Mouse (Mus musculus): Measurements from ENCODE around the gene Rrp7a. TPM values are rescaled to one million over a fixed set of nuclear protein-coding genes. Genes with fewer than 3 reads are reported as not detected.

Gene Rrp7a
- polyA plus RNA-seq, 1 experiment from 2014 or later = 76.2 TPM

Other genes with a start within 250 kb of the Rrp7a start
- 10.5 and 11.1 TPM in 2 replicates for gene Tcf20, start 134.9 kb downstream of the Rrp7a start, polyA plus RNA-seq (2015; fragmentation: Nextera tagmentation; extraction: Ambion mirVana)
- gene Nfam1, start 89.5 kb downstream of the Rrp7a start, polyA plus RNA-seq (2015; fragmentation: Nextera tagmentation; extraction: Ambion mirVana) = 5.2 and 6.1 TPM in 2 replicates
- gene Serhl, start 33.3 kb downstream of the Rrp7a start, polyA plus RNA-seq (2015; fragmentation: Nextera tagmentation; extraction: Ambion mirVana) = 64.6 and 68.1 TPM in 2 replicates
- gene Poldip3, start 26.6 kb upstream of the Rrp7a start, polyA plus RNA-seq (2015; fragmentation: Nextera tagmentation; extraction: Ambion mirVana) = 142 and 147 TPM in 2 replicates
- 163 and 185 TPM in 2 replicates for gene Cyb5r3, start 49.8 kb upstream of the Rrp7a start, polyA plus RNA-seq (2015; fragmentation: Nextera tagmentation; extraction: Ambion mirVana)
- 4.3 and 4.7 TPM in 2 replicates for gene A4galt, start 129.0 kb upstream of the Rrp7a start, polyA plus RNA-seq (2015; fragmentation: Nextera tagmentation; extraction: Ambion mirVana)
- 51.1 and 54.1 TPM in 2 replicates for gene Arfgap3, start 227.4 kb upstream of the Rrp7a start, polyA plus RNA-seq (2015; fragmentation: Nextera tagmentation; extraction: Ambion mirVana)

All from embryonic facial prominence, embryonic 15.5 days (tissue).